Mouse (Mus musculus) frontal cortex, adult 2 months (tissue): Measurements from ENCODE around the gene Btn2a2. TPM values are rescaled to one million over a fixed set of nuclear protein-coding genes. Genes with fewer than 3 reads are reported as not detected.
A peak's percentile ranks its signal among the peaks of the same experiment; 100 is the strongest.

Source experiments
- DNase-seq, 2 experiments: peaks; one replicate each; pipeline ENCODE4 v3.0.0; 2022; ENCODE audit warnings: low spot score in 1 of 2; ENCODE audit errors: extremely low spot score in 1 of 2
- polyA plus RNA-seq: library from polyadenylated mRNA; depleted of rRNA; stranded (reverse); fragments of >200 nt; gene quantifications from 2 replicates; pipeline ENCODE4 v1.2.3, GENCODE M21; 2012

Btn2a2 gene
- polyA plus RNA-seq, 1 experiment, result 0.46 TPM

- DNase-seq, result no peak
These were observed 35.3 kb upstream of the Btn2a2 start for GRCm38 (mm10) chr13:23523976-23524375.

- peak in 1 of 2 experiments; percentile 91 for DNase-seq
These were observed 33.0 kb upstream of the Btn2a2 start for GRCm38 (mm10) chr13:23521703-23522102.

- DNase-seq, result peak; percentile 72 to 96
These were observed 30.8 kb upstream of the Btn2a2 start for GRCm38 (mm10) chr13:23519416-23519815.

- DNase-seq, result peak; percentile 71 to 97
These were observed 30.2 kb upstream of the Btn2a2 start for GRCm38 (mm10) chr13:23518885-23519284.

- no peak for DNase-seq
These were observed 29.6 kb upstream of the Btn2a2 start for GRCm38 (mm10) chr13:23518295-23518603.

- peak; percentile 86 to 99 for DNase-seq
These were observed 29.1 kb upstream of the Btn2a2 start for GRCm38 (mm10) chr13:23517603-23518294.

GRCm38 (mm10) chr13:23516822-23517602 lies 28.4 kb upstream of the Btn2a2 start:
- peak in 1 of 2 experiments; percentile 90 for DNase-seq

GRCm38 (mm10) chr13:23515826-23516620 lies 27.4 kb upstream of the Btn2a2 start:
- no peak for DNase-seq

- DNase-seq, result no peak
These were observed 26.6 kb upstream of the Btn2a2 start for GRCm38 (mm10) chr13:23515281-23515680.

GRCm38 (mm10) chr13:23513517-23513916 lies 24.9 kb upstream of the Btn2a2 start:
- no peak for DNase-seq

GRCm38 (mm10) chr13:23510127-23510526 lies 21.5 kb upstream of the Btn2a2 start:
- DNase-seq, result no peak

GRCm38 (mm10) chr13:23506819-23507515 lies 18.3 kb upstream of the Btn2a2 start:
- DNase-seq, result no peak

- no peak for DNase-seq
These were observed 17.7 kb upstream of the Btn2a2 start for GRCm38 (mm10) chr13:23506351-23506750.

GRCm38 (mm10) chr13:23505662-23506345 lies 17.1 kb upstream of the Btn2a2 start:
- no peak for DNase-seq

GRCm38 (mm10) chr13:23503797-23504196 lies 15.1 kb upstream of the Btn2a2 start:
- DNase-seq, result peak in 1 of 2 experiments; percentile 91

- no peak for DNase-seq
These were observed 14.3 kb upstream of the Btn2a2 start for GRCm38 (mm10) chr13:23502916-23503315.

GRCm38 (mm10) chr13:23502031-23502567 lies 13.4 kb upstream of the Btn2a2 start:
- no peak for DNase-seq

- DNase-seq, result no peak
These were observed 12.9 kb upstream of the Btn2a2 start for GRCm38 (mm10) chr13:23501511-23501910.

GRCm38 (mm10) chr13:23500424-23501200 lies 12.0 kb upstream of the Btn2a2 start:
- DNase-seq, result peak in 1 of 2 experiments; percentile 93
